Mouse (Mus musculus): ENCODE data around the gene Gpatch8.

The Gpatch8 gene

GRCm38 (mm10) chr11:102556031-102556715, at the start of gene Gpatch8:
TSS of gene Gpatch8 (minus strand) at chr11:102556392.
- DNase-seq: peak; percentile 97

- DNase-seq: no peak
Measured at GRCm38 (mm10) chr11:102604777-102605552, 48.8 kb upstream of the Gpatch8 start.

DNA sequence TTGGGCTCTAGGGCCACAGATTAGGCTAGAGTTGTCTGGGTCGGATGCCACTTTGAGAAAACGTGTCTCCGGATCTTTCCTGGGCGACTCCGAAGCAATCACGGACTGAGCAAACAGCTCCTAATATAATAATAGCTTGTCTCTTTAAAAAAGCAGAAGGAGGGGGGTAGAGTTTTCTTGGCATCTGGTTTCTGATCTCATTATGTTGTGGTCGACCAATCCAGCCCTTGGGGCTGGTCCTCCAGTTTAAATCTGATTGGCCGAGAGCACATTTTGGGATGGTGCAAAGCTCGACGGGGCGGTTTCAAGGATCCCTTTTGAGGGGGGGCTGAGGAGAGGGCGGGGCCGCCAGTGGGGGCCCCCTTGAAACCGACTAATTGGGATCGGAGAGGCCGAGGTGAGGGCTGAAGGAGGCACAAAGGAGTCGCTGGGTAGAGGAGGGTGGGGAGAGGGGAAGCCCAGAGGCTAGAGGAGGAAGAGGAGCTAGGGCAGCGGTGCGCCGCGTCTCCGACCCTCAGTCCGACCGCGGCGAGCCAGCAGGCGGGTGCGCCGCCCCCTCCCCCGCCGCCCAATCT, 47.9 kb upstream of the Gpatch8 start, which contains the start of gene Fzd2:
Gene Fzd2 (plus strand): TSS at position 387 of the 575 bp plus-strand sequence.
- DNase-seq: peak; percentile 46

- DNase-seq: no peak
Measured at GRCm38 (mm10) chr11:102603496-102603850, 47.3 kb upstream of the Gpatch8 start.

DNA sequence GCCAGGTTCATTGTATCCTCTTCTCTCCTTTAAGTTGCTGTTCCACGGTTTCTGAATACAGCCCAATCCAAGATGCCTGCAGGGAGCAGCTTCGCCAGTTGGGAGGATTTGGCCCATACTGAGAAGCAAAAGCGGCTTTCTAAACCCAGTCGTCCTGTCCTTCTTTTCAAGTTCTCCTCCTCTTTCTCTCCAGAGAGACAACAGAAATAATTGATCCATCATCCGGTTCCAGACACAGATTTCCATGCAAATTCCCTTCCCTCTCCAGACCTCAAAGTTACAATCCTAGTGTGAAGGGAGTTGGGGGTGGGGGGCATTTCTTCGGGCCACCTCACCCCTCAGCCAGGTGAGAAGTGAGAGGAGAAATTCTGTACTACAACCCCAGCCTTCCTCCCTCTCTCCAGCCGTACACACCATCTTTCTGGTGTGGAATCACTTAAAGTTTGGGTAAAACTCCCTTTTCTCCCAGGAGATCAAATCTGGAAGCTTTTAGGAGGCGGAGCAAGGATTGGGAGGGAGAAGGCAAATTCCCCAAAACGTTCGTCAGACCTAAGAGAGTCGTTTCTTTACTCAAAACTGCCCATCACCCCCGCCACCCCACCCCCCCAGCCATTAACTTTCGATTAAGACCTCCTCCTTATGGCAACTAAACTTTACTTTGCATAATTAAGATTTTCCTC, 46.8 kb upstream of the Gpatch8 start:
- DNase-seq: no peak

DNA sequence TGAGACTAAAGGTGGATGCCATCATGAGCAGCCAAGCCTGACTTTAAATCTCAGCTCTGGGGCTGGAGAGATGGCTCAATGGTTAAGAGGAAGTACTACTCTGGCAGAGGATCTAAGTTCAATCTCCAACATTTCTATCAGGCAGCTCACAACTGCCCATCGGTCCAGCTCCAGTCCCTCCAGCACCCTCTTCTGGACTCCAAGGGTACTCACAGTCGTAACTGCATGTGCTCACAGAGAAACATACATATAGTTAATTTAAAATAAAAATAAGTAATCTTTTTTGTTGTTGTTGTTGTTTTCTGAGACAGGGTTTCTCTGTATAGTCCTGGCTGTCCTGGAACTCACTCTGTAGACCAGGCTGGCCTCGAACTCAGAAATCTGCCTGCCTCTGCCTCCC, 43.7 kb upstream of the Gpatch8 start:
- DNase-seq: no peak

DNA sequence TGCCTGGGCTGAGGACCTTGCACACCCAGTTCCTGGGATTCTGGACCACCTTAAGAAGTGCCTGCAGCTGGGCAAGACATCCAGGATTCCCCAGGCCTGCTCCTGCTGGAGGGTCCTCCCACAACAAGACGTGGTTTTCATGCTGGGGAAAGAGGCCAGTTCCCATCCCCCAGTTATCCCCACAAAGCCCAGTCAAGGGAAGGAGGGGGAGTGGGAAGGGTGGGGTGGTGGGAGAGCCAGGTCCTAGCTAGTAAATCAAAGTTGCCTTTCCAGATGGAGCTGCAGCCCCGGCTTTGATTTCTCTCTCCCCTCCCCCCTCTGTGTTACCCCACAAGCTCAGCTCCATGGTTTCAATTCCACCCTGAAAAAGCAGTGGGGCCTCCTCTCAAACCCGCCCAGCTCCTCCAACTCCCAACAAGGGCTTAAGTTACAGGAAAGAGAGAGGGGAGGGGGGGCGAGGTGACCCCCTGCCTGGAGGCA, 39.2 kb upstream of the Gpatch8 start:
- DNase-seq: no peak

GRCm38 (mm10) chr11:102587554-102587953, 31.4 kb upstream of the Gpatch8 start:
- no peak for DNase-seq

DNA sequence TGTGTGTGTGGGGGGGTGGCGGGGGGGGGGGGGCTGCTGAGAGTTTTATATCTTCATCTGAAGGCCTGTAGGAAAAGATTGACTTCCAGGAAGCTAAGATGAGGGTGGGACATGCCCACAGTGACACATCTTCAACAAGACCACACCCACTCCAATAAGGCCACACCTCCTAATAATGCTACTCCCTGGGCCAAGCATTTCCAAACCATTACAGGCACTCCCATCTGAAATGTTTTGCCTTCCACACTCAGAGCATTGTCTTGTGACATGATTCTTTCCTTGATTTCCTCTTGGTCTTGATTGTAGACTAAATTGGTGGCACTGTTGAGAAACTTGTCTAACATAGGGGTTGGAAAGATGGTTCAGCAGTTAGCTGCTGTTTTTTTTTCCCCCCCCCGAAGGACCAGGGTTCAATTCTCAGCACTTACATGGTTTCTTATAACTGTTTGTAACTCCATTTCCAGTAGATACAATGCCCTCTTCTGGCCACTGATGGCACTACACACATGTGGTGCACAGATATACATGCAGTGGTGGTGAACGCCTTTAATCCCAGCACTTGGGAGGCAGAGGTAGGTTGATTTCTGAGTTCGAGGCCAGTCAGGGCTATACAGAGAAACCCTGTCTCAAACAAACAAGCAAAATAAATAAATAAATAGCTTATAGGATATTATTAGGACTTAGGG, 30.4 kb upstream of the Gpatch8 start:
- DNase-seq: no peak

GRCm38 (mm10) chr11:102582736-102583135, 26.5 kb upstream of the Gpatch8 start:
- no peak for DNase-seq

DNA sequence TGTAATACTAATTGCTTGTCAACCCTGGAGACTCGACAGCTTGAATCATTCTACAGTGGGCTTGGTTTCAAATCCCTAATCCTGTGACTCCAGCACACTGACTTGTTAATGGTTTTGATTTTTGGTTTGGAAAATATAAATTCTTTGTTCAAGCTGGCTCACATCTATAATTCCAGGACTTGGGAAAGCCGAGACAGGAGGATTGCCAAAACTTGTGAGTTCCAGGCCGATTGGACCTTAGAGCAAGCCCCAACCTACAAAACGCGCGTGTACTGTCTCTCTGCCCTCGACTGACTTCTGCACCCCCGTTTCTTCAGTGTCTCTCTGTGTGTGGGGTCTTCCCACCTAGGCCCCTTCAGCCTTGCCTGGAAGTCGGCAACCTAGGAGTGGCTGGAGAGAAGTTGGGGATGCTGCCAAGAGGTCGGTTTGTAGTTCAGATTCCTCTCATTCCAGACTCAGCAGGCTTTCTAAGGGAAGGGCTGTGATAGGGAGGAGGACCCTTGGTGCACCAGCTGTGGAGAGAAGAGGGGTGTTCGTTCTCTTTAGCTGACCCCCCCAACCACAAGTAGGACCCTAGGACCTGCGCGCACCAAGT, 25.9 kb upstream of the Gpatch8 start:
- no peak for DNase-seq

GRCm38 (mm10) chr11:102581281-102582015, 25.3 kb upstream of the Gpatch8 start:
- peak; percentile 26 for DNase-seq

DNA sequence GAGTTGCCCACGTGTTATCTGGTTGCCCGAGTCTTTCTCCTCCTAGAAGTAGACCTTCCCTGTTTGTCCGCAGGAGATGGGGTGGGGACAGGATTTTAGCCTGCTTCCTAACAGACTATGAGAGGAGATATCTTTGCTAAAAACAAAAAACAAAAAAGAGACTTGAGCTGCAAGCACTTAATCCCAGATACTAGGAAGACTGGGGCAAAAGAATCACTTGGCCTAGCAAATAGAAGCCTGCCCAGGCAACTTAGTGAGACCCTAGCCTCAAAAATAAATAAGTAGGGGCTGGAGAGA, 23.8 kb upstream of the Gpatch8 start:
- no peak for DNase-seq

GRCm38 (mm10) chr11:102579165-102580033, 23.2 kb upstream of the Gpatch8 start, which contains the start of gene Gm11627:
TSS of gene Gm11627 (minus strand) at chr11:102579461.
- DNase-seq: no peak

DNA sequence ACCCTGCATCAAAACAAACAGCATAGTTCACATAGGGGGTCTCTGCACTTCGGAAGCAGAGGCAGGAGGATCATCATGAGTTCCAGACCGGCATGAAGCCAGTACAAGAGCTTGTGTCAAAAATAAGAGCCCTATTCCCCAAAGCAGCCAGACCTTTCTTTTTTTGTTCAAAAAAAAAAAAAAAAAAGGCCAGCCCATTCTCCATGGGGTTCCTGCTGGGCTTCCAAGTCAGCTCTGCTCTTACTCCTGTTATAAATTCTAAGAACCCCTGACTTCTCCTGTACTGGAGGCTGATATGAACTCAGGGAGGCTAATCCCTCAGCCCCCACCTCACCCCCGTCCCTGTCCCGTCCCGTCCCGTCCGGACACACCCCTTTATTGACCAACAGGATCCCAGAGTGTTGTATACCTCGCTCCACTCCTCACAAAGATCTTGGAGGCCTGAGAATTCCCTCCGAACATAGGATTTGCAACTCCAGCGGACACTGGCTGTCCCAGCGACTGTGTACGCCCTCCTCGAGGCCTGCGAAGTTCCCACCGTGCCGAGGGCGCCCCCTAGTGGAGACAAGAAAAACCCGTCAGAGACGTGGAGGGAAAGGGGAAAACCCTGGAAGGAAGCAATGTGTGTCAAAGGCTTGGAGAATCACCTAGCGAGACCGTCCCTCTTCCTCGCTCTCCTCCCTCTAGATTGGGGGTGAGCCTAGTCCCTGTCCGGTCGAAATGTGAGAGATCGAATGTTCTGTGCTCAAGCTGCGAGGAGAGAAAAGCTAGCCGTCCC, 22.3 kb upstream of the Gpatch8 start:
- peak; percentile 32 for DNase-seq

GRCm38 (mm10) chr11:102576050-102576754, 20.0 kb upstream of the Gpatch8 start:
- no peak for DNase-seq

GRCm38 (mm10) chr11:102575034-102575433, 18.8 kb upstream of the Gpatch8 start:
- DNase-seq: no peak

DNA sequence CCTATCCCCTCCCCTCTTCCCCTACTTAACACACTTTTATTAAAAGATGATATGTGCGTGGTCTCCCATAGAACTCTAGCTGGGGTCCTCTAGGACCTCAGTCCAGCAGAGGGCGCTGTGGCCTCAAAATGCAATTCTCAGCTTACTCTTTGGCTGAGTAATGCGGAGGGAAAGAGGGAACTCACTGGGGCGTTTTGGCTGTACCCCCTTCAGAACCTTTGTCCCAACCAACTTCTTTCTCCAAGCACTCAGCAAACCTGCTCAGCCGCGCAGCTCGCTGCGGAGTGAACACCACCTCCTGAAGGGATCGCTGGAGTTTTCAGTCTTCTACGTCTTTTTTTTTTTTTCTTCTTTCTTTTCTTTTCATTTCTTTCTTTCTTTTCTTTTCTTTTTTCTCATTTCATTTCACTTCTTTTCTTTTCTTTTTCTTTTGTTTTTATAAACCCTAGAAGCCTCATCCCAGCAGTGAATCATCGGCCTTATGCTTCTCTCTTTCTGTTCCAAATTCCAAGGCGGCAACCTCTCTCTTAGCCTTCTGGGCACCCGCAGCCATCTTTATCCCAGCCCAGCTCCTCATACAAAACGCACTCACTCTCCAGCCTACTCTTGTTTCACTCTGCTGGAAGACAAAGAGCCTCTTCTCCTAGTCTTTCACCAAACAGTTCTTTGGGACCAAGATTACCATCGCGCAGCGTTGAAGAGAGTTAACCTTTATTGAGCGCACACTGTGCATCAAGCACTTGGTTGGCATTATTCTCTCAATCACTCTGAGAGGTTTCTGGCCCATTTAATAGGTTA, 16.9 kb upstream of the Gpatch8 start:
- peak; percentile 62 for DNase-seq

Data from cerebellum, adult 9-11 months (tissue).